Mouse (Mus musculus) heart, postnatal 0 days (tissue): ENCODE measurements around the gene Fsd1.

ENCODE experiments used
- CTCF ChIP-seq: IDR thresholded peaks from 2 replicates; pipeline ENCODE4 v1.5.1; 2016; ENCODE audit warnings: antibody characterized with exemption, control low read depth, low read depth
- EP300 ChIP-seq: IDR thresholded peaks from 2 replicates; pipeline ENCODE4 v1.6.1; 2016; ENCODE audit warnings: antibody characterized with exemption, low read depth

DNA sequence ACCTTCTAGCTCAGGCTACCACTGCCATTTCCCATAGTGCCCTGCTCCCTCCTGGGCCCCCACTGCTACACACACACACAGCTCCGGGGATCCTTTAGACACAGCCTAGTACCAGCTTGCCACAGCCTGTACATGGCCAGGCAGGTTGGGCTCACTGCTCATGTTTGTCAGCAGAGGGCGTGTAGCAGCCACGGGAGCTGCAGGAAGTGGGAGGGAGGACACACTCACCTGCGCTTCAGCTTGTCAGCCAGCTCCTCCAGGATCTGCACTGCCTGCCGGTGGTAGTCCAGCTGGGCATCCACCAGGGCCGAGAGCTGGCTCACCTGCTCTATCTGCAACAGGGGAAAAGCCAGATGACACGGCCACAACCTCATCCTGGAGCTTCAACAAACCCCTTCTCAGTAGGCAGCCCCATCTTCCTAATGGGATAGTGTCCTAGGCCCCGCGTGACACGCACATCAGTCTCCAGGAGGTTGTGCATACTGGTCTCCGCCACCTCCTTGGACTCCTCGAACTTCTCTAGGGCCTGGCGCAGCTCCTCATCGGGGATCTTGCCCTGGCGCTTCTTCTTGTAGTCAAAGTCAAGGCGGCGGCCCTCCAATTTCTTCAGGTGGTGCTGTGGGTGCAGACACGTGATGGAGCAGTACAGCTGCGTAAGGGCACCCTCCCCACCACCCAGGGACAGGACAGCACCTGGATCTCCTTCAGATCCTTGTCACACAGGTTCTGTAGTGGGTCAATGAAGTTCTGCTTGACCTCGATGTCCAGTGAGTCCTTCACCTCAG, 32.2 kb downstream of the Fsd1 start:
- TF ChIP-seq CTCF (peak; percentile 56), EP300 (no peak)
